Mouse (Mus musculus) midbrain, postnatal 0 days (tissue): Measurements from ENCODE around the gene Col28a1. TPM values are rescaled to one million over a fixed set of nuclear protein-coding genes. Genes with fewer than 3 reads are reported as not detected.
"Not testable (repeated sequence)": the region's sequence is repeated elsewhere in the genome, so short reads cannot be mapped to it uniquely, and the experiment has no call there.

Experiments used
- ATAC-seq: fragments of 200-750 bp; cut with Nextera tagmentation; 2 replicates; pipeline ENCODE4 v1.8.0; 2017; ENCODE audit warnings: moderate number of reproducible peaks, mild to moderate bottlenecking, moderate TSS enrichment, moderate library complexity; ENCODE audit not compliant: low FRiP score
- DNase-seq: peaks from one replicate; pipeline ENCODE4 v3.0.0-alpha.2; 2015; ENCODE audit warnings: low spot score
- H3K27ac ChIP-seq: fragments of 300-500 bp; sonication (generic); 2 replicates; pipeline ENCODE4 v1.5.1; 2014; ENCODE audit warnings: low read depth, mild to moderate bottlenecking, low read length, mixed read lengths
- H3K27me3 ChIP-seq: fragments of 300-500 bp; sonication (generic); 2 replicates; pipeline ENCODE4 v1.6.1; 2014; ENCODE audit warnings: low read length, control low read depth, mixed read lengths; ENCODE audit not compliant: insufficient read depth
- H3K36me3 ChIP-seq: fragments of 300-500 bp; sonication (generic); 2 replicates; pipeline ENCODE4 v1.6.1; 2014; ENCODE audit warnings: low read length, control low read depth, mixed read lengths; ENCODE audit not compliant: insufficient read depth
- H3K4me1 ChIP-seq: fragments of 300-500 bp; sonication (generic); 2 replicates; pipeline ENCODE4 v1.6.1; 2014; ENCODE audit warnings: mild to moderate bottlenecking, control low read depth, antibody characterized with exemption, low read length, mixed read lengths; ENCODE audit not compliant: insufficient read depth
- H3K4me2 ChIP-seq: fragments of 300-500 bp; sonication (generic); 2 replicates; pipeline ENCODE4 v1.6.1; 2014; ENCODE audit warnings: low read depth, mild to moderate bottlenecking, low read length, mixed read lengths; ENCODE audit not compliant: poor library complexity, severe bottlenecking
- H3K4me3 ChIP-seq: fragments of 300-500 bp; sonication (generic); 2 replicates; pipeline ENCODE4 v1.5.1; 2014; ENCODE audit warnings: low read depth, mild to moderate bottlenecking, low read length, moderate library complexity
- H3K9ac ChIP-seq: fragments of 300-500 bp; sonication (generic); replicated peaks from 2 replicates; pipeline ENCODE4 v1.6.1; 2014; ENCODE audit warnings: mild to moderate bottlenecking, low read length, moderate library complexity, mixed read lengths; ENCODE audit not compliant: poor library complexity, severe bottlenecking
- H3K9me3 ChIP-seq: fragments of 300-500 bp; sonication (generic); 2 replicates; pipeline ENCODE4 v1.6.1; 2016; ENCODE audit warnings: low read length, control low read depth
- CTCF ChIP-seq: IDR thresholded peaks from 2 replicates; pipeline ENCODE4 v1.5.1; 2016; ENCODE audit warnings: antibody characterized with exemption, mild to moderate bottlenecking
- WGBS: fragments of 180-500 bp; shearing (Covaris S2); extraction: QIAGEN DNeasy Blood & Tissue Kit; methylation state at CpG from one replicate; pipeline ENCODE4 v1.1.7; 2014; 5-methylcytosine and 5-hydroxymethylcytosine counted together
- polyA plus RNA-seq: library from polyadenylated mRNA; unstranded; fragments of >200 nt; fragmentation: Nextera tagmentation; extraction: Ambion mirVana; gene quantifications from 2 replicates; pipeline ENCODE4 v1.2.1, GENCODE M21; 2015
- total RNA-seq: library from RNA; depleted of rRNA; stranded (reverse); fragments of >200 nt; gene quantifications from 2 replicates; pipeline ENCODE4 v1.2.3, GENCODE M21; 2014

The Col28a1 gene
- total and polyA plus RNA-seq, 2 experiments from 2014 or later, result 0.60 to 0.64 TPM

- Histone ChIP-seq H3K4me1 (no peaks in the 10 kb centered on the region), H3K27me3 (no peaks in the 10 kb centered on the region), H3K4me2 (no peak overlapping the region), H3K27ac (no peak overlapping the region), H3K4me3 (no peak overlapping the region), H3K9ac (no peak overlapping the region), H3K9me3 (no peaks in the 10 kb centered on the region), H3K36me3 (no peaks in the 10 kb centered on the region)
- ATAC-seq, result no peak
- no peak for TF ChIP-seq CTCF
- WGBS, result 81% methylated on average over 4 of the region's 4 CpGs
- no peak for DNase-seq
Observed at GRCm38 (mm10) chr6:8028711-8029110, 163.7 kb downstream of the Col28a1 start.

GRCm38 (mm10) chr6:8025332-8026129 lies 166.9 kb downstream of the Col28a1 start:
- 89% methylated on average over 7 of the region's 7 CpGs for WGBS
- DNase-seq (no peak), ATAC-seq (no peak)
- H3K27me3 ChIP-seq, result no peaks in the 10 kb centered on the region
- no peak for TF ChIP-seq CTCF
- H3K4me3 ChIP-seq, result no peak overlapping the region
- no peaks in the 10 kb centered on the region for H3K36me3 ChIP-seq
- no peak overlapping the region for H3K4me2 ChIP-seq
- H3K27ac ChIP-seq, result no peak overlapping the region
- no peak overlapping the region for H3K9ac ChIP-seq
- H3K4me1 ChIP-seq, result no peaks in the 10 kb centered on the region
- H3K9me3 ChIP-seq, result no peaks in the 10 kb centered on the region

DNA sequence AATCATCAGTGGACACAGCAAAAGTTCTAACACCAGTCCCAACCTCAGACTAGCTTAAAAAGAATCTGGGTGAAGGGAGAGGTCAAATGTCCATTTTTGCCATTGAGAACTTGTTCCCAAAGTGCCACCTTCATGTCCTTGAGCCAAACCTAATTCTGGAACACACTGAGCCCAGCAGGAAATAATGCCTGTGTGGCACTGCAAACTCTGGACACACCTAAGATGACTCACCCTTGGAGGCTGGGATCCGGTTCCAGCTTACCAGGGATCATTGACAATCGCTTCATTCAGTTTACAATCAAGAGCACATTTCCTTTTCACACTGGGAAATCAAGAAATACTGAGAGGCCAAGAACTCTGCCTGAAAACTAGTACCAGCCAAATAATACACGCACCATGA lies 168.9 kb downstream of the Col28a1 start:
- Histone ChIP-seq H3K27me3 (no peaks in the 10 kb centered on the region), H3K4me1 (no peaks in the 10 kb centered on the region), H3K4me2 (no peak overlapping the region), H3K9me3 (no peaks in the 10 kb centered on the region), H3K4me3 (no peak overlapping the region), H3K36me3 (no peaks in the 10 kb centered on the region), H3K27ac (no peak overlapping the region), H3K9ac (no peak overlapping the region)
- DNase-seq (no peak), ATAC-seq (no peak)
- no peak for TF ChIP-seq CTCF
- 82% methylated on average over 3 of the region's 3 CpGs for WGBS

- H3K36me3 ChIP-seq, result no peaks in the 10 kb centered on the region
- ATAC-seq (no peak), DNase-seq (no peak)
- WGBS, result 56% methylated on average over 4 of the region's 4 CpGs
- H3K9me3 ChIP-seq, result no peaks in the 10 kb centered on the region
- no peaks in the 10 kb centered on the region for H3K27me3 ChIP-seq
- H3K4me1 ChIP-seq, result no peaks in the 10 kb centered on the region
- H3K4me2 ChIP-seq, result no peak overlapping the region
- no peak for TF ChIP-seq CTCF
- H3K9ac ChIP-seq, result no peak overlapping the region
- no peak overlapping the region for H3K4me3 ChIP-seq
- H3K27ac ChIP-seq, result no peak overlapping the region
Observed at GRCm38 (mm10) chr6:7994736-7995135, 197.7 kb downstream of the Col28a1 start.

GRCm38 (mm10) chr6:7983646-7983979 lies 208.8 kb downstream of the Col28a1 start:
- WGBS, result 35% methylated on average over 7 of the region's 7 CpGs
- ATAC-seq (no peak), DNase-seq (no peak)
- no peaks in the 10 kb centered on the region for H3K9me3 ChIP-seq
- peak overlapping the region; percentile 18; the same call in 1 of the 2 replicates for H3K4me3 ChIP-seq
- peak; percentile 64 for TF ChIP-seq CTCF
- H3K27ac ChIP-seq, result no peak overlapping the region
- H3K4me2 ChIP-seq, result peak overlapping the region; percentile 33
- H3K9ac ChIP-seq, result no peak overlapping the region
- H3K4me1 ChIP-seq, result no peaks in the 10 kb centered on the region
- H3K36me3 ChIP-seq, result no peaks in the 10 kb centered on the region
- H3K27me3 ChIP-seq, result no peaks in the 10 kb centered on the region

- not testable (repeated sequence) for H3K27ac ChIP-seq, H3K27me3 ChIP-seq, ATAC-seq, H3K9ac ChIP-seq, H3K36me3 ChIP-seq, DNase-seq, H3K4me1 ChIP-seq, H3K9me3 ChIP-seq
- Histone ChIP-seq H3K4me2 (peak overlapping the region; percentile 33), H3K4me3 (peak overlapping the region; percentile 18; the same call in 1 of the 2 replicates)
- 68% methylated on average over 32 of the region's 32 CpGs for WGBS
- TF ChIP-seq CTCF, result 0 out of 2 replicates have a peak, but pooled peaks have one; percentile 4
Observed at GRCm38 (mm10) chr6:7982958-7983645, 209.3 kb downstream of the Col28a1 start.
